ENCODE assay signal across 23 mouse cellular contexts in the genomic region with DNA sequence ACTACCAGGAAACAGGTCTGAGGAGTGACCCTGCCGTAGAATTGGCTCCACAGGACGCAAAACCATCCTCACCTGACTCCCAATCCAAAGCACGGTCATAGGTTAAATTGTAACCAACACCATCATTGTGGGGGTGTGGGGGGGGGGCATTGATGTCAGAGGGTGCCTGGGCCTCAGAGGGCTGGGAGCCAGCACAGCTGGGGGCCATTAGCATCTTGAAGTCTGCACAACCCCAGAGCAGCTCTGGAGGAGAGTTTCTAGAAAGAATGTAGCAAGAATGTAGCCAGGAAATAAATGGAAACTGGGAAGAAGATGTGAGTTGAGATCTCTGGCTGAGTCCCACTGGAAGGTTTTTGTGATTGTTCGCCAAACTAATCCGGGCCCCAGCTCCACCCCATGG. TPM values are rescaled to one million over a fixed set of nuclear protein-coding genes. Genes with fewer than 3 reads are reported as not detected.
DNase-seq lines count a peak whose midpoint lies in the region; ATAC-seq lines count a peak whose summit lies in the region.
"Had no signal": no experiment of that assay in that cellular context is flagged by ENCODE, and none has a peak within 500 bp of the region (broad histone marks: within the 10 kb centered on the region; RNA-seq: fewer than 3 reads in every experiment).

No protein-coding gene starts in this region.

- DNase-seq in embryonic facial prominence, embryonic 14.5 days (ENCODE audit: low spot score): peak; percentile 61
- no peak for DNase-seq in embryonic facial prominence, embryonic 10.5 days (ENCODE audit: low spot score)
- peak; percentile 48 for DNase-seq in kidney, adult 18-20 months
- peak; percentile 38 for DNase-seq in testis, postnatal 14 days (ENCODE audit: low spot score)
- no peak for DNase-seq in testis, postnatal 10 days (ENCODE audit: low spot score)
- no peak for DNase-seq in layer of hippocampus, adult 9-10 months (ENCODE audit: low spot score)
- no peak for DNase-seq in adrenal gland, postnatal 14 days
- DNase-seq: adrenal gland, adult 2 months; embryo, embryonic 11 days; heart, adult 2 months; thymus, adult 18-20 months had no signal

- ATAC-seq in embryonic facial prominence, embryonic 14.5 days (ENCODE audit: low read depth): no peak
- ATAC-seq in kidney, embryonic 16.5 days (ENCODE audit: low FRiP score, low TSS enrichment): no peak
- ATAC-seq: CD4-positive, CD25-positive, alpha-beta regulatory T cell, adult 4 months; forebrain, embryonic 15.5 days; hindbrain, postnatal 0 days; midbrain, embryonic 13.5 days had no signal

- no peak overlapping the region for H3K4me2 ChIP-seq in embryonic facial prominence, embryonic 14.5 days (ENCODE audit: low read depth, low read length)
- H3K4me2 ChIP-seq in kidney, embryonic 16.5 days (replicated peaks; ENCODE audit: low read depth, low read length): no peak overlapping the region
- H3K4me2 ChIP-seq: forebrain, embryonic 15.5 days; midbrain, embryonic 13.5 days had no signal

- no peak overlapping the region for H3K4me3 ChIP-seq in embryonic facial prominence, embryonic 14.5 days (ENCODE audit: low read depth, low read length)
- no peak overlapping the region for H3K4me3 ChIP-seq in embryonic facial prominence, embryonic 10.5 days
- no peak overlapping the region for H3K4me3 ChIP-seq in kidney, embryonic 16.5 days (ENCODE audit: low read length)
- H3K4me3 ChIP-seq: erythroblast, embryonic 14.5 days; forebrain, embryonic 15.5 days; heart, adult 2 months; midbrain, embryonic 13.5 days; myocyte had no signal

- H3K27ac ChIP-seq in embryonic facial prominence, embryonic 14.5 days (replicated peaks; ENCODE audit: low read depth, low read length): 0 out of 2 replicates have a peak overlapping the region, but pooled peaks have one; percentile 7
- H3K27ac ChIP-seq in embryonic facial prominence, embryonic 10.5 days (replicated peaks): no peak overlapping the region
- H3K27ac ChIP-seq in kidney, embryonic 16.5 days (ENCODE audit: low read length): no peak overlapping the region
- H3K27ac ChIP-seq: forebrain, embryonic 15.5 days; heart, adult 2 months; hindbrain, postnatal 0 days; midbrain, embryonic 13.5 days had no signal

- H3K9me3 ChIP-seq in embryonic facial prominence, embryonic 14.5 days (ENCODE audit: control insufficient read depth, low read length): no peaks in the 10 kb centered on the region
- H3K9me3 ChIP-seq in embryonic facial prominence, embryonic 10.5 days: no peaks in the 10 kb centered on the region
- no peaks in the 10 kb centered on the region for H3K9me3 ChIP-seq in kidney, embryonic 16.5 days (ENCODE audit: low read length)
- H3K9me3 ChIP-seq: forebrain, embryonic 15.5 days; midbrain, embryonic 13.5 days had no signal

- H3K9ac ChIP-seq in embryonic facial prominence, embryonic 14.5 days (ENCODE audit: low read depth, low read length): no peak overlapping the region
- no peak overlapping the region for H3K9ac ChIP-seq in kidney, embryonic 16.5 days (replicated peaks; ENCODE audit: low read length)
- H3K9ac ChIP-seq: forebrain, embryonic 15.5 days; midbrain, embryonic 13.5 days had no signal

- H3K36me3 ChIP-seq in embryonic facial prominence, embryonic 14.5 days (ENCODE audit: control insufficient read depth, insufficient read depth, low read length): peaks cover 6% of the 10 kb centered on the region; the same call in 1 of the 2 replicates
- H3K36me3 ChIP-seq in embryonic facial prominence, embryonic 10.5 days (replicated peaks): peaks cover 34% of the 10 kb centered on the region
- H3K36me3 ChIP-seq in kidney, embryonic 16.5 days (ENCODE audit: insufficient read depth, low read length): peaks cover 13% of the 10 kb centered on the region
- H3K36me3 ChIP-seq: forebrain, embryonic 15.5 days; G1E had no signal

- no peaks in the 10 kb centered on the region; the same call in 1 of the 2 replicates for H3K4me1 ChIP-seq in embryonic facial prominence, embryonic 14.5 days (ENCODE audit: control insufficient read depth, insufficient read depth, low read length)
- H3K4me1 ChIP-seq in embryonic facial prominence, embryonic 10.5 days: peaks cover 11% of the 10 kb centered on the region; the same call in 1 of the 2 replicates
- no peaks in the 10 kb centered on the region for H3K4me1 ChIP-seq in kidney, embryonic 16.5 days (ENCODE audit: insufficient read depth, low read length)

- WGBS in embryonic facial prominence, embryonic 14.5 days: 61% methylated on average over 5 of the region's 5 CpGs
- WGBS in embryonic facial prominence, embryonic 10.5 days: 84% methylated on average over 5 of the region's 5 CpGs
- 76% methylated on average over 5 of the region's 5 CpGs for WGBS in kidney, embryonic 16.5 days

- H3K27me3 ChIP-seq in embryonic facial prominence, embryonic 14.5 days (replicated peaks; ENCODE audit: control insufficient read depth, insufficient read depth, low read length): no peaks in the 10 kb centered on the region
- no peaks in the 10 kb centered on the region for H3K27me3 ChIP-seq in embryonic facial prominence, embryonic 10.5 days (replicated peaks; ENCODE audit: low read depth, poor library complexity, severe bottlenecking)
- no peaks in the 10 kb centered on the region for H3K27me3 ChIP-seq in kidney, embryonic 16.5 days (ENCODE audit: insufficient read depth, low read length)
- H3K27me3 ChIP-seq: forebrain, embryonic 15.5 days; midbrain, embryonic 13.5 days had no signal

RNA-seq across cellular contexts. Expression of a gene that starts 30.3 kb away (rescaled TPM):
- polyA plus RNA-seq in embryonic facial prominence, embryonic 14.5 days (2014; fragmentation: Nextera tagmentation; extraction: Ambion mirVana): 1.4 and 1.6 TPM in 2 replicates
- not detected in 2 replicates for polyA plus RNA-seq in embryonic facial prominence, embryonic 10.5 days (2016; fragmentation: Nextera tagmentation; extraction: Ambion mirVana)
- 0.11 and 0.26 TPM in 2 replicates for polyA plus RNA-seq in kidney, embryonic 16.5 days (2015; fragmentation: Nextera tagmentation; extraction: Ambion mirVana)
- total RNA-seq in adrenal gland, postnatal 14 days (2021): 2.0 and 4.4 TPM in 2 replicates
- total RNA-seq: hematopoietic stem cell, adult 5-6 weeks; neutrophil, adult 5-6 weeks had no signal
- polyA plus RNA-seq: CD4-positive, CD25-positive, alpha-beta regulatory T cell, adult 4 months; forebrain, embryonic 15.5 days; G1E; liver, embryonic 16.5 days had no signal

RNA-seq across cellular contexts. Expression of a gene that starts 56.9 kb away (rescaled TPM):
- polyA plus RNA-seq in embryonic facial prominence, embryonic 14.5 days (2014; fragmentation: Nextera tagmentation; extraction: Ambion mirVana): 0.24 TPM in 1 of 2 replicates, not detected in the other
- polyA plus RNA-seq in embryonic facial prominence, embryonic 10.5 days (2016; fragmentation: Nextera tagmentation; extraction: Ambion mirVana): 0.26 and 0.31 TPM in 2 replicates
- polyA plus RNA-seq in kidney, embryonic 16.5 days (2015; fragmentation: Nextera tagmentation; extraction: Ambion mirVana): 0.14 TPM in 1 of 2 replicates, not detected in the other
- total RNA-seq in adrenal gland, postnatal 14 days (2021): not detected in 2 replicates
- total RNA-seq: adrenal gland, adult 2 months; G1E; heart, adult 2 months; hematopoietic stem cell, adult 5-6 weeks; layer of hippocampus, postnatal 25 days; neutrophil, adult 5-6 weeks had no signal
- polyA plus RNA-seq: adrenal gland, adult 2 months; CD4-positive, CD25-positive, alpha-beta regulatory T cell, adult 4 months; erythroblast, embryonic 14.5 days; G1E; hindbrain, postnatal 0 days; liver, embryonic 16.5 days; myocyte had no signal

Comparison
In these comparisons a context has a peak if more than half of its experiments do, and no peak if none do; other contexts are left out.
1. DNase-seq: peak in embryonic facial prominence, embryonic 14.5 days (single experiment), kidney, adult 18-20 months (single experiment) and testis, postnatal 14 days (single experiment); none in embryonic facial prominence, embryonic 10.5 days (single experiment), testis, postnatal 10 days (single experiment), layer of hippocampus, adult 9-10 months (single experiment) and adrenal gland, postnatal 14 days (single experiment).